Mouse (Mus musculus) cerebellum, adult 9-10 months (tissue): ENCODE results near the gene Cela2a.
"Not testable (repeated sequence)": the region's sequence is repeated elsewhere in the genome, so short reads cannot be mapped to it uniquely, and the experiment has no call there.

ENCODE experiments used
- DNase-seq: peaks from one replicate; pipeline ENCODE4 v3.0.0; 2022

The Cela2a gene

GRCm38 (mm10) chr4:141796356-141796755 is 29.6 kb downstream of the Cela2a start:
- DNase-seq = peak; percentile 39

GRCm38 (mm10) chr4:141794152-141794535 is 31.8 kb downstream of the Cela2a start:
- DNase-seq = peak; percentile 58

- peak; percentile 96 for DNase-seq
These were observed 32.4 kb downstream of the Cela2a start, which contains the start of gene Casp9 for GRCm38 (mm10) chr4:141793282-141794151. Gene Casp9, plus strand, starts transcription at chr4:141793612.

- DNase-seq = peak; percentile 61
These were observed 33.2 kb downstream of the Cela2a start for GRCm38 (mm10) chr4:141792554-141793281.

- peak; percentile 78 for DNase-seq
These were observed 34.0 kb downstream of the Cela2a start for GRCm38 (mm10) chr4:141791951-141792350.

DNA sequence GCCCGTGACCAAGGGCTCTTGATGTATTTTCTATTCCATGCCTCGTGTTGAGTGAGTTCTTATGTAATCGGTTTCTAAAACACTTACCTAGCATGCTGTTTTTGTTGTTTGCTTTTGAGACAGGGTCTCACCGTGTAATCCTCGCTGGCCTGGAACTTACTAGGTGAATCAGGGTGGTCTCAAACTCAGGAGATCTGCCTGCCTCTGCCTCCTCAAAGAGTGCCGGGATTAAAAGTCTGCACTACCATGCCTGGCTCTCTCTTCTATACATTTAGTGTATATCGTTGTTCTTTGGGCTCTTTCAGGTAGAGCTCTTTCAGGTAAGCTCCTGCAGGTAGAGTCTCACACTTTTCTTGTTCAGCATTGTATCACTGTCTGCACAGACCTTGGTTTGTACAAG is 34.5 kb downstream of the Cela2a start:
- peak; percentile 60 for DNase-seq

- DNase-seq = peak; percentile 98
These were observed 35.4 kb downstream of the Cela2a start, which contains the start of gene Dnajc16 for GRCm38 (mm10) chr4:141790524-141790990. Gene Dnajc16, minus strand, starts transcription at chr4:141790931.

DNA sequence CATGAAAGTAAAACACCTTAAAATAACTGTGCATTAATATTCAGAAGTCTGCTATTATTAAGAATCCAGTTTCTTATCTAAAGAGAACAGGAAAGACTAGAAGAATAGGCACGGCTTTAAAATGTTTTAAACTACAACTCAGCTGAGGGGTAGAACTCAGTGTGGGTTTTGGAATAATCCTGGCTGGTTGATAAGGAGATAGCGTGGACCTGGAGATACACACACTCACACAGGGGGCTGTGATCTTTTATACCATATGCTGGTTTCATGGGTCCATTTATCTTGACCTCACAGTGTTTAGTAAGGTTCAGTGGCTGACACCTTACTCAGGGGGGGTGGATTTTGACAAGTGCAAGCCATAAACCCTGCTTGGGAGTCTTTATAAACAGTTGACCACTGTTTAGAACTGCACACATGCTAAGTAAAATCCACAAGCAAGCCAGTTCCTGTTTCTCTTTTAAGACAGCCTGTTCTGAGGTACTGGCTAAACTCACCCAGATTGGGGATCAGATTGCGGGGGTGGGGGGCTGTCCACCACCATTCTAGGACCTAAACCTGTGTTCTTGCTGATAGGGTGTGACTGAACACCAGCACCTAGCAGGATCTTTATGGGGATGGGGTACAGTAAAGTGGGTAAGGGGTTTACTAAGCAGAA is 36.3 kb downstream of the Cela2a start:
- DNase-seq = no peak

- no peak for DNase-seq
These were observed 38.5 kb downstream of the Cela2a start for GRCm38 (mm10) chr4:141787462-141787861.

- DNase-seq = no peak
These were observed 38.9 kb downstream of the Cela2a start for GRCm38 (mm10) chr4:141787046-141787445.

GRCm38 (mm10) chr4:141786141-141786540 is 39.8 kb downstream of the Cela2a start:
- DNase-seq = no peak

DNA sequence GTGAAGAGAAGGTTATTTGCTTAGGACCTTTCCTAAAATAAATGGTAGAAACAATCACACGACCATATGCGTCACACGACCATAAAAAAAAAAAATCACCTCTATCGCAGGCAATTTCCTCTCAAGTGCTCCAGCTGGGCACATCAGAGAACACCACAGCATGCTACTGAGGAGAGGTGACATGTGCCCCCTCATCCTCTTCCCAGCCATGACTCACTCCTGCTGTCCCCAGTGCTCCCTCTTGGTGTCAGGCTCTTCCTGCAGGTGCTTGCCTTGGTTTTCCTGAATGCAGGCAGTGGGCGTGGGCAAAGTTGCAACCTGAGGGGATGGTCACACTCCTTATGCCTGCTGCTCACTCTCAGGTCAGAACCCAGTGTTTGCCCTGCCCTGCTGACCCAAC is 41.1 kb downstream of the Cela2a start:
- DNase-seq = no peak

DNA sequence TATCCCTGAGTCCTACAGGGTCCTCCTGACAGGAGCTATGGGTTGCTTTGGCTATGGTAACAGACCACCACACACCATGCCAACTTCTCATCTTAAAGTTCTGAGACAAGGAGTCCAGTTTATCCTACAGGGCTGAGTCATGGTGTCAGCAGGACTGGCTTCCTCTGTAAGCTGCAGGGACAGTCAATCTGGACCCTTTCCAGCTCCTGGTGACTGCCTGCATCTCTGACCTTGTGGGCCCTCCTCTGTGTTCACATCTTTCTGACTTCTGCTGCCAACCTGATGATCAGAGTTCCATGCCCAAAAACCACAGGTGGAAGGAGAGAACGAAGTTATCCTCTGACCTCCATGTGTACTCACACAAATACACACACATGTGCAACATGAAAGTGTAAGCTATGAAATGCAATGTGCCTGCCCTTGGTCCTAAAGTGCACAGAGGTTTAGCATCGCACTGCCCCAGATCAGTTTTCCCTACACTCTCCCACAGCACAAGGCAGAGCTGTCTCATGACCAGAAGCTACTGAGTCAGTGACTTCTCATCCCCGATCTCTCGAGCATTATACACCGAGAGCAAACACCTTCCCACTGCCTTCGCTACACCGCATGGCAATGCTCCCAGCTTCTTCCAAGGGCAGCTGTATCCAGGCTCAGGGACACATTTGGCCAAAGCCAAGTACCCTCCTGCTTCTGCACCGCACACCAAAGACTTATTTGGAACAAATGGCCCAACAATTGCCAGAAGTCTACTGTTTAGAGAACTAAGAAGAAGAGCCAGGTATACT is 44.6 kb downstream of the Cela2a start:
- DNase-seq = no peak

- DNase-seq = no peak
These were observed 46.1 kb downstream of the Cela2a start for GRCm38 (mm10) chr4:141779828-141780227.

GRCm38 (mm10) chr4:141773019-141773418 is 52.9 kb downstream of the Cela2a start:
- DNase-seq = not testable (repeated sequence)

DNA sequence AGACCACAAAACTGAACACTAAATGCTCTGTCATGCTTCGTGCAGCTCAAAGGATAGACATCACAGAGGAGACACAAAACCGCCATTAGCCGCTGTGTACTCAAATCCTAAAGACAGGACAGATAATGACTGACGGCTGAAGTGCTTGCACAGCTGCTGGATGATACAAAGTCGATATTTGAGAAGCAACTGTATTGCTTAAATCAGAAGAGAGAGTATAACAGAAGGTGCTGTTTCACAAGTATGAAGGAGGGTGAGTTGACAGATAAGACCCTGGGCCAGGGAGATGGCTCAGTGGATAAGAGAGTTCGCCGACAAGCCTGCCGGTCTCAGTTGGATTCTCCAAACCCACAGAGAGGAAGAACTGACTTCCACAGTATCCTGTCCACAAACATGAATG is 54.1 kb downstream of the Cela2a start:
- no peak for DNase-seq

DNA sequence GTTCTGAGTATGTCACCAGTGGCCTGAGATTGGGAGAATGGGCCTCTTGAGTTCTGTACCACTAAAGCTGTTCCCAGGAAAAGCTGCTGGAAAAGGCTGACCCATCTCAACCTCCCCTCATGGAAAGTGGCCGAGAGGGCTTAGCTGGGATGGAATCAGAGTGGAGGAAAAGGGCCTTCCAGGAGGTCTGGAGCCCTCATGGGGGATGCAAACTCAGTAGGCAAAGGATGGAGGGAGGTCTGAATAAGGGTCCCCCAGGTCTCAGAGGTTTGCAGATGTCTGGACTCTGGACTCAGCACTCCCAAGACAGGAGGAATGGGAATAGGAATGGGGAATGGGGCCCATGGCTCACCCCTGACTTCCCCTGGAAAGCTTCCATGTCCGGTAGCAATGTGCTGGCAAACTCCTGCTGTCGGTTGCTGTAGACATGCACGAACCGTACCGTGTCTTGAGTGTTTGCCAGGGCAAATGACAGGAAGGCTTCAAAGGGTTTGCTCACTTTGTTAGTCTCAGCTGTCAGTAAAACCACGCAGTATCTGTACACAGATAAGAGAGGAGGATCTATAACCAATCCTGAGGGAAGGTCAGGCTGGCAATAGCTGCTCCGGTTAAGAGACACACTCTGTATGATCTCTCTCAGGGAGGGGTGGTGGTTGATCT is 56.3 kb downstream of the Cela2a start:
- no peak for DNase-seq

GRCm38 (mm10) chr4:141767353-141768036 is 58.5 kb downstream of the Cela2a start:
- peak; percentile 81 for DNase-seq

DNA sequence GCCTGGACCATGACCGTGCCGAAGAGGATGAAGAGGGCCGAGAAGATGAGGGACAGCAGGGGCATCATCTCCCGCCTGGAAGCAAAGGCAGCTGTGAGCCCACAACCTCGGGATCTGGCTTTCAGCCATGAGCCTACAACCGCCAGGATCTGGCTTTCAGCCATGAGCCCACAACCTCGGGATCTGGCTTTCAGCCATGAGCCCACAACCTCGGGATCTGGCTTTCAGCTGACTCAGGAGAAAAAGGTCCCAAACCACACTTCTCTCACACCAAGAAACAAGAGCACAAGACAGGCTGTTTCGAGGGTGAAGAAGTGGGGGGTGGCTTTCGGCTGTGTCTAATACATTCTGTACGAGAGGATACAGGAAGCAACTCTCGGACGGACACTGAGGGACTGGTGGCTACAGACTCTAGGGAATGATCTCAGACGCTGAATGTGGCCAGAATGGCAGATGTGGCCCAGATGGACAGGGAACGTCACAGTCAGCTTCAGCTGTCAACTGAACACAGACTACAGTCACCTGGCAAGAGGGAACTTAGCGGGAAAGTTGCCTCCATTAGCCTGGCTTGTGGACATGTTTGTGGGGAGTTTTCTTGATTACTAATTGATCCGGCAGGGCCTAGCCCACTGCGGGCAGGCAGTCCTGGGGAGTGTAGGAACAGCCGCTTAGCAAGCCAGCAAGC is 59.1 kb downstream of the Cela2a start:
- peak; percentile 34 for DNase-seq

GRCm38 (mm10) chr4:141766316-141766667 is 59.7 kb downstream of the Cela2a start:
- no peak for DNase-seq

DNA sequence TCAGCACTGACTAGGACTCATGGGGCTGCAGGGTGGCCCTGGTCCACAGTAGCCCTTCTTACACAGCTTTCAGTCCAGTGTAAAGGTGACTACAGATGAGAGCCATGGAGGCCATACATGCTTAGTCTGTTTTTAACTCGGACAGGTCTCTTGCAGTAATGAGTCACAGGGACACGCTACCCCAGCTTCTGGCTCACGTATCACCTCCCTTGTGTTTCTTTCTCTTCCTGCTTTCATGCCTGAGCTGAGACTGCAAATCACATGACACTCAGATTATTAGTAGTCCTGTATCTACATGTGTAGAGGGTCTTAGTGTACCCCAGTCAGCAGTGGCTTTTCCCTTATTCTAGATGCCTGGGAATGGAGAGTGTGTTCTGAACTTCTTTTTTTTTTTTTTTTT is 61.0 kb downstream of the Cela2a start:
- DNase-seq = no peak
